Mouse (Mus musculus): ENCODE results near the gene Stx4a. TPM values are rescaled to one million over a fixed set of nuclear protein-coding genes. Genes with fewer than 3 reads are reported as not detected.

The Stx4a gene
- total and polyA plus RNA-seq, 2 experiments from 2014 or later, result 7.5 to 20.4 TPM

DNA sequence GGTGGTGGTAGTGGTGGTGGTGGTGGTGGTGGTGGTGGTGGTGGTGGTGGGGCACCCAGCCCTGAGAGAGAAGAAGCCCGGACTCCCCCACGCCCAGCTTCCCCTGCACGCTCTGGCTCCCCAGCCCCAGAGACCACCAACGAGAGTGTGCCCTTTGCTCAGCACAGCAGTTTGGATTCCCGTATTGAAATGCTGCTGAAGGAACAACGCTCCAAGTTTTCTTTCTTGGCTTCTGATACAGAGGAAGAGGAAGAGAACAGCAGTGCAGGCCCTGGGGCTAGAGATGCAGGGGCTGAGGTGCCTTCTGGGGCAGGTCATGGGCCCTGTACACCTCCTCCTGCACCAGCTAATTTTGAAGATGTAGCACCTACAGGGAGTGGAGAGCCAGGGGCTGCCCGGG lies 38.8 kb upstream of the Stx4a start, which contains the start of gene Gm49388:
Gm49388 (plus strand) TSS at position 301 of the 400 bp plus-strand sequence.
- H3K27me3 ChIP-seq (ENCODE audit: insufficient read depth, low read length), result no peaks in the 10 kb centered on the region
- no peak within 1 kb of the TSS for H3K27ac ChIP-seq (ENCODE audit: low read depth, low read length)
- WGBS, result 96% methylated on average over 7 of the region's 7 CpGs
- H3K4me2 ChIP-seq (ENCODE audit: low read depth), result no peak within 1 kb of the TSS
- no peak for ATAC-seq
- TF ChIP-seq CTCF (IDR thresholded peaks at IDR 0.05; ENCODE audit: low read depth), result no peak
- no peak within 1 kb of the TSS for H3K9ac ChIP-seq
- no peaks in the 10 kb centered on the region for H3K9me3 ChIP-seq (ENCODE audit: low read length)
- H3K36me3 ChIP-seq (ENCODE audit: insufficient read depth), result peaks cover 93% of the 10 kb centered on the region
- DNase-seq, result no peak
- no peak within 1 kb of the TSS for H3K4me3 ChIP-seq (ENCODE audit: low read depth, low read length)
- H3K4me1 ChIP-seq (ENCODE audit: insufficient read depth), result no peaks in the 10 kb centered on the region

GRCm38 (mm10) chr7:127797076-127797845 lies 26.8 kb upstream of the Stx4a start:
- H3K4me3 ChIP-seq (ENCODE audit: low read depth, low read length), result no peak overlapping the region
- no peak overlapping the region for H3K4me2 ChIP-seq (ENCODE audit: low read depth)
- ATAC-seq (no peak), DNase-seq (no peak)
- H3K4me1 ChIP-seq (ENCODE audit: insufficient read depth), result no peaks in the 10 kb centered on the region
- TF ChIP-seq CTCF (IDR thresholded peaks at IDR 0.05; ENCODE audit: low read depth), result no peak
- no peaks in the 10 kb centered on the region for H3K9me3 ChIP-seq (ENCODE audit: low read length)
- no peaks in the 10 kb centered on the region for H3K27me3 ChIP-seq (ENCODE audit: insufficient read depth, low read length)
- H3K36me3 ChIP-seq (ENCODE audit: insufficient read depth), result peaks cover 72% of the 10 kb centered on the region
- 94% methylated on average over 23 of the region's 23 CpGs for WGBS
- H3K9ac ChIP-seq, result no peak overlapping the region
- no peak overlapping the region for H3K27ac ChIP-seq (ENCODE audit: low read depth, low read length)

- no peak for TF ChIP-seq CTCF (IDR thresholded peaks at IDR 0.05; ENCODE audit: low read depth)
- Histone ChIP-seq H3K27me3 (ENCODE audit: insufficient read depth, low read length) (no peaks in the 10 kb centered on the region), H3K4me3 (ENCODE audit: low read depth, low read length) (no peak overlapping the region), H3K27ac (ENCODE audit: low read depth, low read length) (no peak overlapping the region), H3K4me1 (ENCODE audit: insufficient read depth) (no peaks in the 10 kb centered on the region), H3K4me2 (ENCODE audit: low read depth) (no peak overlapping the region), H3K9ac (no peak overlapping the region), H3K36me3 (ENCODE audit: insufficient read depth) (peaks cover 65% of the 10 kb centered on the region), H3K9me3 (ENCODE audit: low read length) (no peaks in the 10 kb centered on the region)
- WGBS, result 88% methylated on average over 4 of the region's 4 CpGs
- no peak for ATAC-seq
- DNase-seq, result no peak
These were observed 25.5 kb upstream of the Stx4a start for GRCm38 (mm10) chr7:127798591-127798990.

- no peaks in the 10 kb centered on the region for H3K27me3 ChIP-seq (ENCODE audit: insufficient read depth, low read length)
- H3K36me3 ChIP-seq (ENCODE audit: insufficient read depth), result peaks cover 64% of the 10 kb centered on the region
- DNase-seq, result no peak
- no peaks in the 10 kb centered on the region for H3K9me3 ChIP-seq (ENCODE audit: low read length)
- no peak overlapping the region for H3K9ac ChIP-seq
- no peak overlapping the region for H3K27ac ChIP-seq (ENCODE audit: low read depth, low read length)
- no peak for TF ChIP-seq CTCF (IDR thresholded peaks at IDR 0.05; ENCODE audit: low read depth)
- H3K4me1 ChIP-seq (ENCODE audit: insufficient read depth), result no peaks in the 10 kb centered on the region
- H3K4me3 ChIP-seq (ENCODE audit: low read depth, low read length), result no peak overlapping the region
- ATAC-seq, result no peak
- 91% methylated on average over 13 of the region's 13 CpGs for WGBS
- H3K4me2 ChIP-seq (ENCODE audit: low read depth), result no peak overlapping the region
These were observed 24.9 kb upstream of the Stx4a start for GRCm38 (mm10) chr7:127799211-127799610.

- Histone ChIP-seq H3K4me1 (ENCODE audit: insufficient read depth) (no peaks in the 10 kb centered on the region), H3K27me3 (ENCODE audit: insufficient read depth, low read length) (no peaks in the 10 kb centered on the region), H3K9ac (no peak overlapping the region), H3K27ac (ENCODE audit: low read depth, low read length) (no peak overlapping the region), H3K4me2 (ENCODE audit: low read depth) (no peak overlapping the region), H3K36me3 (ENCODE audit: insufficient read depth) (peaks cover 67% of the 10 kb centered on the region), H3K9me3 (ENCODE audit: low read length) (no peaks in the 10 kb centered on the region), H3K4me3 (ENCODE audit: low read depth, low read length) (no peak overlapping the region)
- DNase-seq (no peak), ATAC-seq (no peak)
- TF ChIP-seq CTCF (IDR thresholded peaks at IDR 0.05; ENCODE audit: low read depth), result no peak
- WGBS, result 86% methylated on average over 1 of the region's 1 CpGs
These were observed 24.4 kb upstream of the Stx4a start for GRCm38 (mm10) chr7:127799738-127800137.

DNA sequence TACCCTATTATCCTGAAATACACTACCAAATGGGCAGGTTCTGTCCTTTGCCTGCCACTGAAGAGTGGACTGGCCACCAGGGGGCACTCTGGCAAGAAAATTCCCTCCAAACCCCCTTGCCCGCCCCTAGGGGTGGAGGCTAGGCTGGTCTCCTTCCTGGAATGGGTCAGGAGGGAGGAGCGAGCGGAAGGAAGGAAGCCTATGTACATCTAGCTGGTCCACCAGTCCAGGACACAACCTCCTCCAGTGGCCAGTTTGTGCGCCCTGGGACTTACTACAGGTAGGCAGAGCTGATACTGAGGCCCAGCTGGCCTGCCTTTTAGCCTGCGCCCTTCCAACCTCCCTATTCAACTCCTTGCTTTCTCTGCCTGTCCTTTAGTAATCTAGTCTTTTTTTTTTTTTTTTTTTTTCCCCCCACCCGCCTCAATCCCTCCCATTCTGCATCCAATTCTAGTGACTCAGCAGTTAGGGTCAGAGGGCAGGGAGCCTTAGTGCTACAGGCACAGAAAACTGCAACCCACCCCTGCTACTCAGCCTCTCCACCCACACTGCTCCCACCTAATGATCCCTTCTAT lies 23.6 kb upstream of the Stx4a start, which contains the start of gene Hsd3b7:
Hsd3b7 (plus strand) TSS at position 170 of the 575 bp plus-strand sequence.
- 21% methylated on average over 5 of the region's 6 CpGs for WGBS
- no peaks in the 10 kb centered on the region for H3K27me3 ChIP-seq (ENCODE audit: insufficient read depth, low read length)
- peaks cover 64% of the 10 kb centered on the region for H3K36me3 ChIP-seq (ENCODE audit: insufficient read depth)
- H3K4me3 ChIP-seq (ENCODE audit: low read depth, low read length), result no peak within 1 kb of the TSS
- 0 out of 2 replicates have a peak within 1 kb of the TSS, but pooled peaks have one; percentile 17 for H3K4me2 ChIP-seq (ENCODE audit: low read depth)
- ATAC-seq (peak; percentile 81), DNase-seq (peak; percentile 86)
- no peaks in the 10 kb centered on the region for H3K9me3 ChIP-seq (ENCODE audit: low read length)
- H3K9ac ChIP-seq, result 0 out of 2 replicates have a peak within 1 kb of the TSS, but pooled peaks have one; percentile 34
- no peak within 1 kb of the TSS for H3K27ac ChIP-seq (ENCODE audit: low read depth, low read length)
- peak; percentile 98 for TF ChIP-seq CTCF (IDR thresholded peaks at IDR 0.05; ENCODE audit: low read depth)
- H3K4me1 ChIP-seq (ENCODE audit: insufficient read depth), result no peaks in the 10 kb centered on the region

DNA sequence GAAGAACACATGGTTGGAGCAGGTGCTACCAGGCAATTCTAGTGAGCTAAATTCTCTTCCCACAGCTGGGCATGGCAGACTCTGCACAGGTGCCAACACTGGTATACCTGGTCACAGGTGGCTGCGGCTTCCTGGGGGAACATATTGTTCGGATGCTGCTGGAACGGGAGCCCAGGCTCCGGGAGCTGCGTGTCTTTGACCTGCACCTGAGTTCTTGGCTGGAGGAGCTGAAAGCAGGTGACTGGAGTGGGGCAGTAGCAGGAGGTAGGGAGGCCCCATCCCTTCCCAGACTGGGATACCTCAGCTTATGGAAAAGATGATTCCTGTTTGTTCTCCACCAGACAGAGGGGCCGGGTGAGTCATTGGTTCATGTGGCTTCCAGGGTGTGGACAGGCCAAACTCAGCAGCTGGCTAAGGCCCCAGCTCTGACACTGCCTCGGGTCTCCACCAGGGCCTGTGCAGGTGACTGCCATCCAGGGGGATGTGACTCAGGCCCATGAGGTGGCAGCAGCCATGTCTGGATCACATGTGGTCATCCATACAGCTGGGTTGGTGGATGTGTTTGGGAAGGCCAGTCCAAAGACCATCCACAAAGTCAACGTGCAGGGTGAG lies 23.0 kb upstream of the Stx4a start:
- Histone ChIP-seq H3K9ac (no peak overlapping the region), H3K36me3 (ENCODE audit: insufficient read depth) (peaks cover 62% of the 10 kb centered on the region), H3K4me1 (ENCODE audit: insufficient read depth) (no peaks in the 10 kb centered on the region), H3K27ac (ENCODE audit: low read depth, low read length) (no peak overlapping the region), H3K4me3 (ENCODE audit: low read depth, low read length) (no peak overlapping the region), H3K27me3 (ENCODE audit: insufficient read depth, low read length) (no peaks in the 10 kb centered on the region), H3K9me3 (ENCODE audit: low read length) (no peaks in the 10 kb centered on the region), H3K4me2 (ENCODE audit: low read depth) (no peak overlapping the region)
- DNase-seq (no peak), ATAC-seq (no peak)
- TF ChIP-seq CTCF (IDR thresholded peaks at IDR 0.05; ENCODE audit: low read depth), result peak; percentile 18
- WGBS, result 89% methylated on average over 8 of the region's 8 CpGs

Data from forebrain, postnatal 0 days (tissue).